In genomic region chr11:76415985-76416384, GRCm38 (mm10) we compare ENCODE assay signal across 21 mouse cellular contexts. TPM values are rescaled to one million over a fixed set of nuclear protein-coding genes. Genes with fewer than 3 reads are reported as not detected.
DNase-seq lines count a peak whose midpoint lies in the region; ATAC-seq and TF ChIP-seq lines count a peak whose summit lies in the region.
"Had no signal": no experiment of that assay in that cellular context is flagged by ENCODE, and none has a peak within 500 bp of the region (broad histone marks: within the 10 kb centered on the region; RNA-seq: fewer than 3 reads in every experiment).

No protein-coding gene starts in this region.

- H3K27me3 ChIP-seq in C2C12 (ENCODE audit: control insufficient read depth, insufficient read depth, insufficient read length): no peaks in the 10 kb centered on the region
- H3K27me3 ChIP-seq in embryonic facial prominence, embryonic 15.5 days: no peaks in the 10 kb centered on the region
- H3K27me3 ChIP-seq in lung, postnatal 0 days (replicated peaks; ENCODE audit: insufficient read depth, low read length): no peaks in the 10 kb centered on the region
- H3K27me3 ChIP-seq: CH12.LX had no signal

- 34% methylated on average over 2 of the region's 2 CpGs for WGBS in embryonic facial prominence, embryonic 15.5 days
- 49% methylated on average over 2 of the region's 2 CpGs for WGBS in lung, postnatal 0 days

- no peaks in the 10 kb centered on the region for H3K79me3 ChIP-seq in C2C12 (ENCODE audit: low read depth)

- H3K9me3 ChIP-seq in embryonic facial prominence, embryonic 15.5 days (replicated peaks): no peaks in the 10 kb centered on the region
- no peaks in the 10 kb centered on the region for H3K9me3 ChIP-seq in lung, postnatal 0 days (ENCODE audit: low read length)

- no peak overlapping the region for H3ac ChIP-seq in C2C12 (ENCODE audit: control insufficient read depth, insufficient read length, low read depth)

- H3K4me2 ChIP-seq in embryonic facial prominence, embryonic 15.5 days (replicated peaks): no peak overlapping the region
- no peak overlapping the region for H3K4me2 ChIP-seq in lung, postnatal 0 days (replicated peaks; ENCODE audit: low read depth, low read length)

- TF ChIP-seq CTCF in C2C12 (IDR thresholded peaks at IDR 0.05; ENCODE audit: control insufficient read depth, insufficient read depth, insufficient read length): no peak
- no peak for TF ChIP-seq CTCF in lung, postnatal 0 days (IDR thresholded peaks at IDR 0.05)

- H3K27ac ChIP-seq in embryonic facial prominence, embryonic 15.5 days (replicated peaks): no peak overlapping the region
- no peak overlapping the region for H3K27ac ChIP-seq in lung, postnatal 0 days (ENCODE audit: low read length)
- H3K27ac ChIP-seq: macrophage had no signal

- no peak overlapping the region for H3K4me3 ChIP-seq in C2C12 (ENCODE audit: insufficient read depth, poor library complexity, severe bottlenecking)
- no peak overlapping the region for H3K4me3 ChIP-seq in embryonic facial prominence, embryonic 15.5 days (replicated peaks)
- H3K4me3 ChIP-seq in lung, postnatal 0 days (ENCODE audit: low read depth, low read length): no peak overlapping the region

- H3K4me1 ChIP-seq in embryonic facial prominence, embryonic 15.5 days: peaks cover 7% of the 10 kb centered on the region; the same call in 1 of the 2 replicates
- no peaks in the 10 kb centered on the region for H3K4me1 ChIP-seq in lung, postnatal 0 days (ENCODE audit: insufficient read depth, low read depth, low read length)

- no peaks in the 10 kb centered on the region for H3K79me2 ChIP-seq in C2C12 (ENCODE audit: control insufficient read depth, insufficient read depth)

- no peak for TF ChIP-seq EP300 in lung, postnatal 0 days (IDR thresholded peaks at IDR 0.05)

- 0 out of 2 replicates have a peak, but pooled peaks have one; percentile 19 for ATAC-seq in embryonic facial prominence, embryonic 15.5 days (ENCODE audit: insufficient number of reproducible peaks, low FRiP score, low TSS enrichment, low read depth)
- no peak for ATAC-seq in lung, postnatal 0 days
- ATAC-seq: forebrain, postnatal 0 days; liver, postnatal 0 days; midbrain, embryonic 16.5 days had no signal

- no peak overlapping the region for H3K9ac ChIP-seq in embryonic facial prominence, embryonic 15.5 days
- H3K9ac ChIP-seq in lung, postnatal 0 days (replicated peaks; ENCODE audit: low read depth): no peak overlapping the region
- H3K9ac ChIP-seq: forebrain, postnatal 0 days; liver, postnatal 0 days had no signal

- peaks cover 84% of the 10 kb centered on the region for H3K36me3 ChIP-seq in C2C12 (ENCODE audit: control insufficient read depth, insufficient read depth)
- peaks cover 75% of the 10 kb centered on the region for H3K36me3 ChIP-seq in embryonic facial prominence, embryonic 15.5 days
- H3K36me3 ChIP-seq in lung, postnatal 0 days (ENCODE audit: insufficient read depth, low read length): peaks cover 26% of the 10 kb centered on the region; the same call in 1 of the 2 replicates

- DNase-seq in 3T3-L1 (ENCODE audit: low read depth, low spot score): peak; percentile 73
- peak; percentile 43 for DNase-seq in mesoderm, embryonic 11.5 days (ENCODE audit: low read depth, low spot score)
- DNase-seq in adrenal gland, adult 8-10 months: no peak
- DNase-seq in lung, postnatal 0 days (ENCODE audit: low spot score): no peak
- no peak for DNase-seq in lung, postnatal 25 days (ENCODE audit: low spot score)
- DNase-seq: adrenal gland, postnatal 25 days; cerebellum, adult 9-11 months; forebrain, postnatal 0 days; gastrocnemius, postnatal 10 days; heart, postnatal 36 days; kidney, adult 8-10 months; kidney, postnatal 4 days; layer of hippocampus, postnatal 36 days; liver, postnatal 0 days; right cerebral cortex, postnatal 25 days; thymus, adult 2 months had no signal

TF ChIP-seq in C2C12, 6 proteins besides CTCF, POLR2A, EP300 and RAD21:
- TF ChIP-seq FOSL1 (IDR thresholded peaks at IDR 0.05; ENCODE audit: insufficient read depth, low read length, poor library complexity, severe bottlenecking) (no peak), MYOD1 (IDR thresholded peaks at IDR 0.05; ENCODE audit: control insufficient read depth, insufficient read length, low read depth) (peak; percentile 97)
TF ChIP-seq in C2C12: peak in this region for 1.

RNA-seq across cellular contexts. Expression of gene Timm22, which starts 9.2 kb away (rescaled TPM):
- 105 TPM for polyA plus RNA-seq in C2C12 (2012; fragmentation: generic; extraction: Trizol)
- polyA plus RNA-seq in embryonic facial prominence, embryonic 15.5 days (2015; fragmentation: Nextera tagmentation; extraction: Ambion mirVana): 101 and 106 TPM in 2 replicates
- total RNA-seq in adrenal gland, adult 8-10 months (2022): 10 to 100 TPM; 47.6 to 64.2 (median 56.4) TPM
- polyA plus RNA-seq in lung, postnatal 0 days (2015; fragmentation: Nextera tagmentation; extraction: Ambion mirVana): 64.4 and 81.7 TPM in 2 replicates

RNA-seq across cellular contexts. Expression of gene Nxn, which starts 17.0 kb away (rescaled TPM):
- polyA plus RNA-seq in C2C12 (2012; fragmentation: generic; extraction: Trizol): 85.5 TPM
- 72.1 and 74.8 TPM in 2 replicates for polyA plus RNA-seq in embryonic facial prominence, embryonic 15.5 days (2015; fragmentation: Nextera tagmentation; extraction: Ambion mirVana)
- 10 to 100 TPM; 33.5 to 43.6 (median 40.8) TPM for total RNA-seq in adrenal gland, adult 8-10 months (2022)
- polyA plus RNA-seq in lung, postnatal 0 days (2015; fragmentation: Nextera tagmentation; extraction: Ambion mirVana): 11.7 and 11.9 TPM in 2 replicates

Comparison
In these comparisons a context has a peak if more than half of its experiments do, and no peak if none do; other contexts are left out.
1. DNase-seq: peak in 3T3-L1 (single experiment) and mesoderm, embryonic 11.5 days (single experiment); none in adrenal gland, adult 8-10 months (single experiment), lung, postnatal 0 days (single experiment) and lung, postnatal 25 days (single experiment).